Mouse (Mus musculus) C2C12 (cell line): Measurements from ENCODE around the gene Fbxo31.

ENCODE experiments used
- CTCF ChIP-seq: IDR thresholded peaks from one replicate; pipeline ENCODE4 v1.5.1; 2011; ENCODE audit not compliant: control insufficient read depth, insufficient read depth, insufficient read length
- USF1 ChIP-seq: IDR thresholded peaks from one replicate; pipeline ENCODE4 v1.6.1; 2011; ENCODE audit warnings: low read depth, mild to moderate bottlenecking, control low read depth, moderate library complexity

DNA sequence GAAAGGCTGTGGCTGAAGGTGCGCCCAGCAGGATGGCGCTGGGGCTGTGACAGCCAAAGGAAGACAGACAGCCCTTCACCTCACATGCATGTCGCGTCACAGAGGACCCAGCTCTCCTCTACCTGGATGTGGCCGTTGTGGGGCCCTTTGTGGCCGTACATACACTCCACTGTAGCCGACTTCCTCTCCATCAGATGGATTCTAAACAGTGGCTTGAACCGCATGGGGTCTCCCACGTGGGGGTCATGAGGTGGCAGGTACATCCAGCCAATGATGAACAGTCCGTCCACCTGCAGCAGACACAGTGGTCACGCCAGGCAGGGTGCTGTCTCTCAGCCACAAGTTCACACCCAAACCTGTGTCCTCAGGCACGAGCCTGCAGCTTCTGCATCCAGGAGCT, 18.8 kb downstream of the Fbxo31 start:
- TF ChIP-seq CTCF = no peak
- TF ChIP-seq USF1 = no peak
